Mouse (Mus musculus): ENCODE measurements at regions not wholly inside any gene's neighbourhood (a gene's known extent, or its start where the extent isn't known, plus 50 kb on each side); places are given as distances from the start of the nearest gene placed in this dataset.

DNA sequence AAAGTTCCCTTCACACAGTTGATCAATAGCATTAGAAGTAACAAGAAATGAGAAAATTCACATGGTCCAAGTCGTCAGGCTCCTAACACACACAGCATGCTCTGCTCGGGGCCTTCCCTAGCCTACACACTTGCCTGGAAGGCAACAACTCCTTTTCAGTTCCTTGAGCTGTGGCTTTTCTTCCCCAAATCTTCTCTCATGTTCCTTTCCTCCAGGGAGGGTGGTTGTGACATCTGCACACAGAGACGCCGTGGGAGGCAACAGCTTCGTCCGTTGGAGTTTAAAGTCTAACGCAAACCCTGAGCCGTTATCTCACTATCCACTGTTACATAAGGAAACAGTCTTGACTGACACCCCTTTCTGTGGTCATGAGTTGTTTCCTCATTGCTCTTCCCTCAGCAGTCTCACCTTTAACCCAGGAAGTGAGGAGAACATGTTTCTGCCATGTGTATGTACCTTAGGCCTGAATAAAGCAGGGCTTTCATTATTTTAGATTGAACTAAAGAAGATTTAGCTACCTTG, 88.4 kb upstream of the Tbl1xr1 start:
- no peaks in the 10 kb centered on the region for H3K27me3 ChIP-seq (ENCODE audit: control insufficient read depth in 1 of 2, insufficient read depth in 2 of 2, low read length in 2 of 2)
- H3K9ac ChIP-seq (ENCODE audit: control insufficient read depth, low read depth, low read length, poor library complexity, severe bottlenecking) = peak overlapping the region; percentile 75
- peak overlapping the region; percentile 48 to 50 for H3K4me3 ChIP-seq (ENCODE audit: control insufficient read depth in 1 of 2, insufficient read depth in 1 of 2, low read depth in 2 of 2, low read length in 2 of 2)
- peak; percentile 95 for DNase-seq (ENCODE audit: low read depth, low spot score)
- TF ChIP-seq BHLHE40 (IDR thresholded peaks at IDR 0.05; ENCODE audit: borderline replicate concordance, low read depth, low read length) = peak; percentile 70; the same call in 1 of the 2 replicates
- TF ChIP-seq TAL1 (IDR thresholded peaks at IDR 0.05; ENCODE audit: low read length) = peak; percentile 76
- peak; percentile 60 for TF ChIP-seq NELFE (IDR thresholded peaks at IDR 0.05; ENCODE audit: low read depth, low read length)
- TF ChIP-seq MYC (IDR thresholded peaks at IDR 0.05; ENCODE audit: low read depth, low read length) = peak; percentile 96
- TF ChIP-seq TBP (IDR thresholded peaks at IDR 0.05; ENCODE audit: low read depth, low read length) = peak; percentile 86
- TF ChIP-seq POLR2AphosphoS5 (IDR thresholded peaks at IDR 0.05; ENCODE audit: borderline replicate concordance, low read depth, low read length) = peak; percentile 20; the same call in 1 of the 2 replicates
- no peak for TF ChIP-seq NRF1 (IDR thresholded peaks at IDR 0.05; ENCODE audit: insufficient read depth, low read depth, low read length, poor library complexity, severe bottlenecking)
- peak; percentile 85 for TF ChIP-seq TCF12 (IDR thresholded peaks at IDR 0.05; ENCODE audit: low read depth, low read length)
- TF ChIP-seq ELF1 (IDR thresholded peaks at IDR 0.05; ENCODE audit: low read depth, low read length) = peak; percentile 81
- TF ChIP-seq USF2 (IDR thresholded peaks at IDR 0.05; ENCODE audit: borderline replicate concordance in 1 of 2, insufficient read depth in 1 of 2, low read depth in 1 of 2, low read length in 2 of 2) = no peak
- TF ChIP-seq MXI1 (IDR thresholded peaks at IDR 0.05; ENCODE audit: low read depth, low read length) = peak; percentile 74
- peak; percentile 60 for TF ChIP-seq MAX (IDR thresholded peaks at IDR 0.05; ENCODE audit: low read length)
- peak; percentile 83 for TF ChIP-seq MAZ (IDR thresholded peaks at IDR 0.05; ENCODE audit: low read depth, low read length)
- TF ChIP-seq ETS1 (IDR thresholded peaks at IDR 0.05; ENCODE audit: low read depth, low read length) = peak; percentile 97
- TF ChIP-seq GATA1 (IDR thresholded peaks at IDR 0.05; ENCODE audit: low read depth, low read length) = peak; percentile 90
- no peak for TF ChIP-seq USF1 (IDR thresholded peaks at IDR 0.05; ENCODE audit: low read depth, low read length)
- TF ChIP-seq RAD21 (IDR thresholded peaks at IDR 0.05; ENCODE audit: low read depth, low read length) = no peak; the same call in 1 of the 2 replicates
- peak; percentile 87 for TF ChIP-seq SIN3A (IDR thresholded peaks at IDR 0.05; ENCODE audit: low read length)
- peak; percentile 44; the same call in 1 of the 2 replicates for TF ChIP-seq POLR2AphosphoS2 (IDR thresholded peaks at IDR 0.05; ENCODE audit: low read length)
- peak; percentile 97 for TF ChIP-seq MYB (IDR thresholded peaks at IDR 0.05; ENCODE audit: low read depth, low read length)
- peak; percentile 87 to 98 for TF ChIP-seq EP300 (IDR thresholded peaks at IDR 0.05; ENCODE audit: low read depth in 1 of 2, low read length in 2 of 2)
- TF ChIP-seq POLR2A (IDR thresholded peaks at IDR 0.05; ENCODE audit: control insufficient read depth in 1 of 2, insufficient read depth in 1 of 2, low read depth in 1 of 2, low read length in 2 of 2, poor library complexity in 1 of 2) = peak; percentile 44 to 84; a peak in 2 of 4 replicates
- peak; percentile 55 for TF ChIP-seq HCFC1 (IDR thresholded peaks at IDR 0.05; ENCODE audit: low read depth, low read length)
- TF ChIP-seq SMC3 (IDR thresholded peaks at IDR 0.05; ENCODE audit: low read depth, low read length) = no peak
- no peaks in the 10 kb centered on the region for H3K9me3 ChIP-seq (replicated peaks; ENCODE audit: insufficient read depth, low read length)
- H3K36me3 ChIP-seq (ENCODE audit: control insufficient read depth in 1 of 2, insufficient read depth in 2 of 2, low read length in 2 of 2) = peaks cover 0 to 62% of the 10 kb centered on the region in 2 experiments; a peak in 2 of 4 replicates
- peaks cover 19 to 57% of the 10 kb centered on the region in 2 experiments for H3K4me1 ChIP-seq (ENCODE audit: control insufficient read depth in 1 of 2, insufficient read depth in 2 of 2, low read length in 2 of 2)
- H3K79me2 ChIP-seq (ENCODE audit: control insufficient read depth, insufficient read depth, low read length, poor library complexity) = peaks cover 2% of the 10 kb centered on the region
- H3K27ac ChIP-seq (ENCODE audit: control insufficient read depth, low read depth, low read length) = peak overlapping the region; percentile 99

Data from MEL (cell line).